Mouse (Mus musculus): Measurements from ENCODE around the gene C8g. TPM values are rescaled to one million over a fixed set of nuclear protein-coding genes. Genes with fewer than 3 reads are reported as not detected.

C8g gene
- polyA plus RNA-seq, 1 experiment from 2014 or later, result 6.3 TPM

DNA sequence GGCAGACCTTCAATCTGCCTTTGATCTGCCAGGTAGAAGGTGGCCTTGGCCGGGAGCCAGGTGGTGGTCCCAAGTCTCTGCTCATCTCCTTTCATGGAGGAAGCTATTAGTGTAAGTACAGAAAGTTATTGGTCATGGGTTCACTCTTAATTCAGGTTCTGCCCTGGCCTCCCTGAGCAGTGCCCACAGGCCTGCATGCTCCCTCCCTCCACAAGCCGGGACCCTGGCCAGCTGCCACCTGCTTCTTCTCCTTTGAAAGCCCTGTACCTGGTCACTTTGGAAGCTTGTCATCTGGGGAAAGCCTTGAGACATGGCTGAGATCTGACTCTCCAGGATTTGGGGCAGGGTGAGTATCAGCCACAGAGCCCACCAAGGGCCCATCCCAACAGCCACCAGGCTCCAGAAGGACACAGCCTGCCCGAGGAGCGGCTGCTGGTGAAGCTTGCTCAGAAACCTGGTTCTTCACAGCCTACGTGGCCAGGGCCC, 8.0 kb downstream of the C8g start, which contains the start of gene Lcn12:
TSS of gene Lcn12 (minus strand) at position 436 of the 486 bp plus-strand sequence.
- 89% methylated on average over 5 of the region's 5 CpGs for WGBS
- H3K27me3 ChIP-seq (ENCODE audit: poor library complexity, severe bottlenecking), result no peaks in the 10 kb centered on the region
- H3K9me3 ChIP-seq, result no peaks in the 10 kb centered on the region
- no peak within 1 kb of the TSS for H3K4me3 ChIP-seq
- H3K27ac ChIP-seq, result no peak within 1 kb of the TSS
- DNase-seq (ENCODE audit: extremely low spot score, low spot score), result no peak
- no peaks in the 10 kb centered on the region for H3K36me3 ChIP-seq (replicated peaks)
- peaks cover 10% of the 10 kb centered on the region for H3K4me1 ChIP-seq

DNA sequence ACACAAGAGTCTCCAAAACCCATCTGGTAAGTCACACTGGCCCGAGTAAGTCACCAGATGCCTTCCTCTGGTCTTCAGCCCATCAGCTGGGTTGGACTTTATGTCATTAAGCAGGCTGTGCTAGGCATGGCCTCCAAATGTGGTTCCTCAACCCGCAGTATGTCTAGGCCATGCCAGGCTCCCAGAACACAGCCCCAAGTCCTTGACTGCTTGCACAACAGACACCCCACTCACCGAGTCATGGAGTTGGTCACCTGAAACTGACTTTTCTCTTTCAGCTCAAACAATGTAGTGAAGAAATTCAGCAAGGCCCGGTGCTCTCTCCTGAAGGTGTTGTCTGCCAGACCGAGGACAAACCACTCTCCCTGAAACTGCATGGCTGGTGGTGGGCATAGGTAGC, 8.5 kb downstream of the C8g start:
- no peaks in the 10 kb centered on the region for H3K27me3 ChIP-seq (ENCODE audit: poor library complexity, severe bottlenecking)
- peaks cover 7% of the 10 kb centered on the region for H3K4me1 ChIP-seq
- H3K4me3 ChIP-seq, result no peak overlapping the region
- no peak overlapping the region for H3K27ac ChIP-seq
- no peak for DNase-seq (ENCODE audit: extremely low spot score, low spot score)
- 86% methylated on average over 5 of the region's 5 CpGs for WGBS
- H3K9me3 ChIP-seq, result no peaks in the 10 kb centered on the region
- no peaks in the 10 kb centered on the region for H3K36me3 ChIP-seq (replicated peaks)

DNA sequence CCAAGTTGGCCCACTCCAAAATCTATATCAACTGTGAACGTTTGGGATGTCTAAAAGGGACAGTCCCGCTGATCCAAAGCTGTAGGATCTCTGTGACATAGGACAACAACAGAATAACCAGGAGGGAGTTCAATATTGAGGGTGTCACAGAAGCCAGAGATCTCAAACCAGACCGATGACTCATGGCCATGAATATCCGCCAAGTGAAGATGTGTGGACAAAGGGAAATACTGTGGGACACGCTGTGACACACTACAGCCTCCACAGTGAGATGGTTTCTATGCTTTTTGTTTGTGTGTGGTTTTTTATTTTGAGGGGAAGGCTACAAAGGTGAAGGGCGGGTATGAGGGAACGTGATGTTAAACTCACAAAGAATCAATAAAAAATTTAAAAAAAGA, 12.8 kb downstream of the C8g start:
- H3K9me3 ChIP-seq, result no peaks in the 10 kb centered on the region
- WGBS, result 85% methylated on average over 7 of the region's 7 CpGs
- H3K4me1 ChIP-seq, result no peaks in the 10 kb centered on the region
- no peaks in the 10 kb centered on the region for H3K36me3 ChIP-seq (replicated peaks)
- no peak overlapping the region for H3K27ac ChIP-seq
- no peak for DNase-seq (ENCODE audit: extremely low spot score, low spot score)
- H3K27me3 ChIP-seq (ENCODE audit: poor library complexity, severe bottlenecking), result no peaks in the 10 kb centered on the region
- no peak overlapping the region for H3K4me3 ChIP-seq

GRCm38 (mm10) chr2:25487965-25488670, 13.4 kb downstream of the C8g start:
- Histone ChIP-seq H3K9me3 (no peaks in the 10 kb centered on the region), H3K4me1 (no peaks in the 10 kb centered on the region), H3K4me3 (no peak overlapping the region), H3K27ac (no peak overlapping the region), H3K36me3 (replicated peaks) (no peaks in the 10 kb centered on the region), H3K27me3 (ENCODE audit: poor library complexity, severe bottlenecking) (no peaks in the 10 kb centered on the region)
- DNase-seq (ENCODE audit: extremely low spot score, low spot score), result no peak
- WGBS, result 85% methylated on average over 6 of the region's 6 CpGs

DNA sequence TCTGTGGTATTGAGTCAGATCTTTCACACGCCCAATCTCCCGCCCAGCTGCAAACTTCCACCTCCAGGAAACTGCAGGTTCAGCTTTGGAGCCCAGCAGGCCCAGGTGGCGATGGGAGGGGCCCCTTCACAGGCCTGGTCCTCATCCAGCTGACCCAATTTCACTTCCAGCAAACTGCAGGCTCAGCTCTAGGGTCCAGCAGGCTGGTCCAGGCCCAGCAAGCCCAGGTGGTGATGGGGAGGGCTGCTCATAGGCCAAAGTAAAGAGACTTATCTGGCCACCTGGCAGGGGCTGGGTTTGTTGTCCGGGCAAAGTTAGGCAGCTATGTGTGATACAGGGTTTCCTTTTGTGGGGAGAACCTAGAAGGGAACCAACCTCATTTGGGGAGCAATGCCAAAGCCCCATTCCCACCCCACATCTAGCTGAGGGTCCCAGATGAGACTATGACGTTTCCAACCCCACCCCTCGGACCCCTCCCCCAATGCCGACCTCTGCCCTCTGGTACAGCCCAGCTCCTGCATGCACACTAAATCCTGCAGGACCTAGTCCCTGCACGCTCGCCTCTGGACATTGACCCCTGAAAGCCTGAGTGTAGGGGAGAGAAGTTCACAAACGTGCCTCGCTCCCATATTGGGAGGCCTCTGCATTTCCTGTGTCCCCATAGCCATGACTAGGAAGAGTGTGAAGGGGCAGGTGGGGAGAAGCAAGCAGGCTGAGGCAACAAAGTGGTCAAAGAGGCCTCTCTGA, 16.4 kb downstream of the C8g start:
- no peaks in the 10 kb centered on the region for H3K4me1 ChIP-seq
- DNase-seq (ENCODE audit: extremely low spot score, low spot score), result no peak
- no peaks in the 10 kb centered on the region for H3K27me3 ChIP-seq (ENCODE audit: poor library complexity, severe bottlenecking)
- 75% methylated on average over 11 of the region's 11 CpGs for WGBS
- no peaks in the 10 kb centered on the region for H3K9me3 ChIP-seq
- no peak overlapping the region for H3K27ac ChIP-seq
- no peaks in the 10 kb centered on the region for H3K36me3 ChIP-seq (replicated peaks)
- H3K4me3 ChIP-seq, result no peak overlapping the region

- WGBS, result 28% methylated on average over 7 of the region's 7 CpGs
- no peak overlapping the region for H3K27ac ChIP-seq
- no peaks in the 10 kb centered on the region for H3K27me3 ChIP-seq (ENCODE audit: poor library complexity, severe bottlenecking)
- no peaks in the 10 kb centered on the region for H3K9me3 ChIP-seq
- no peaks in the 10 kb centered on the region for H3K36me3 ChIP-seq (replicated peaks)
- H3K4me3 ChIP-seq, result no peak overlapping the region
- H3K4me1 ChIP-seq, result no peaks in the 10 kb centered on the region
- DNase-seq (ENCODE audit: extremely low spot score, low spot score), result no peak
Measured at GRCm38 (mm10) chr2:25482969-25483368, 18.6 kb downstream of the C8g start.

DNA sequence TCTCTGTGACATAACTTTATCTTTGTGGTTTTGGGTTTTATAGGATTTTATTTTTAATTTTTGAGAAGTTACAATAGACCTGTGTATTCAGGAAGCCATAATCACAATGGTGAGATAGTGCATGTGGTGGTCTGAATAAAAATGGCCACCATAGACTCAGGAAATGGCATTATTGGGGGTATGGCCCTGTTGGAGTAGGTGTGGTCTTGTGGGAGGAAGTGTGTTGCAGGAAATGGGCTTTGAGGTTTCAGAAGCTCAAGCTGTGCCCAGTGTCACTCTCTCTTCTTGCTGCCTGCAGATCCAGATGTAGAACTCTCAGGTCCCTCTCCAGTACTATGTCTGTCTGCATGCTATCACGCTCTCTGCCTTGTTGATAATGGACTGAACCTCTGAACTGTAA, 21.0 kb downstream of the C8g start:
- H3K36me3 ChIP-seq (replicated peaks), result no peaks in the 10 kb centered on the region
- whole genome bisulfite sequencing, result 97% methylated on average over 1 of the region's 1 CpGs

GRCm38 (mm10) chr2:25479551-25480311, 21.8 kb downstream of the C8g start:
- no peaks in the 10 kb centered on the region for H3K9me3 ChIP-seq
- H3K27me3 ChIP-seq (ENCODE audit: poor library complexity, severe bottlenecking), result no peaks in the 10 kb centered on the region
- no peak for DNase-seq (ENCODE audit: extremely low spot score, low spot score)
- H3K4me3 ChIP-seq, result no peak overlapping the region
- no peak overlapping the region for H3K27ac ChIP-seq
- 82% methylated on average over 10 of the region's 10 CpGs for WGBS
- no peaks in the 10 kb centered on the region for H3K36me3 ChIP-seq (replicated peaks)
- H3K4me1 ChIP-seq, result no peaks in the 10 kb centered on the region

More for the DNA sequence above, 21.0 kb downstream of the C8g start:
- H3K4me3 ChIP-seq, result no peak overlapping the region
- no peaks in the 10 kb centered on the region for H3K9me3 ChIP-seq
- no peak overlapping the region for H3K27ac ChIP-seq
- H3K4me1 ChIP-seq, result no peaks in the 10 kb centered on the region
- no peaks in the 10 kb centered on the region for H3K27me3 ChIP-seq (ENCODE audit: poor library complexity, severe bottlenecking)
- DNase-seq (ENCODE audit: extremely low spot score, low spot score), result no peak

GRCm38 (mm10) chr2:25477967-25478675, 23.4 kb downstream of the C8g start:
- Histone ChIP-seq H3K4me1 (no peaks in the 10 kb centered on the region), H3K4me3 (no peak overlapping the region), H3K27ac (no peak overlapping the region), H3K27me3 (ENCODE audit: poor library complexity, severe bottlenecking) (no peaks in the 10 kb centered on the region), H3K9me3 (no peaks in the 10 kb centered on the region), H3K36me3 (replicated peaks) (no peaks in the 10 kb centered on the region)
- DNase-seq (ENCODE audit: extremely low spot score, low spot score), result no peak
- 87% methylated on average over 3 of the region's 3 CpGs for WGBS

DNA sequence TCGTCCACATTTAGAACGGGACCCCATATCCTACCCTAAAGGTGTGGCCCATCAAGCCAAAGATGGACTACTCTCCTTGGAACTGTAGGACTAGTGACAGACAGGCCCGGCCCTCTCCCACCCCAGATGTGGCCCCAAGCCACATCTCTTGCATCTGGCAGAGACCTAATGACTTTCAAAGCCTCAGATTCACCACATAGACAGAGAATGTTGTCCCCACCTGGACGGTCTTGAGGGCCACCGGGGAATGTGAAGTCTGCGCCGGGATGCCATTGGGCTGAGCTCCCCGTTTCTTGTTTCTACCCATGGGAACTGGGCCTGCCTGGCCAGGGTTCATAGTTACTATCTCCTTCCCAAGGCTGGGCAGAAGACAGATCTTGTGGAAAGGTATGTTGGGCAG, 24.0 kb downstream of the C8g start:
- no peak overlapping the region for H3K4me3 ChIP-seq
- H3K27ac ChIP-seq, result no peak overlapping the region
- no peaks in the 10 kb centered on the region for H3K36me3 ChIP-seq (replicated peaks)
- DNase-seq (ENCODE audit: extremely low spot score, low spot score), result no peak
- H3K9me3 ChIP-seq, result no peaks in the 10 kb centered on the region
- H3K27me3 ChIP-seq (ENCODE audit: poor library complexity, severe bottlenecking), result no peaks in the 10 kb centered on the region
- H3K4me1 ChIP-seq, result no peaks in the 10 kb centered on the region
- WGBS, result 92% methylated on average over 8 of the region's 8 CpGs

DNA sequence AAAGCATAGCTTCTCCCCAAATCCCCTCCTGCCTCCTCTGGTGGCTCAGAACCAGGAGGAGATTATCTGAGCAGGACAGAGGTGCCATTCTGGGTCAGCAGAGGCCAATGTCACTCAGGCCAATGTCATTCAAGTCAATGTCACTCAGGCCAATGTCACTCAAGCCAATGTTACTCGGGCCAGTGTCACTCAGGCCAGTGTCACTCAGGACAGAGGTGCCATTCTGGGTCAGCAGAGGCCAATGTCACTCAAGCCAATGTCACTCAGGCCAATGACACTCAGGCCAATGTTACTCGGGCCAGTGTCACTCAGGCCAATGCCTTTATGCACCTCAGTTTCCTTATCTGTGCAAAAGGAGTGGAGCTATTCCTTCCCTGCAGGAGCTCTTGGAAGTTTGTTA, 29.0 kb downstream of the C8g start:
- no peaks in the 10 kb centered on the region for H3K36me3 ChIP-seq (replicated peaks)
- H3K27me3 ChIP-seq (ENCODE audit: poor library complexity, severe bottlenecking), result no peaks in the 10 kb centered on the region; the same call in 1 of the 2 replicates
- H3K4me1 ChIP-seq, result peaks cover 7% of the 10 kb centered on the region
- H3K27ac ChIP-seq, result no peak overlapping the region
- DNase-seq (ENCODE audit: extremely low spot score, low spot score), result no peak
- 83% methylated on average over 2 of the region's 2 CpGs for WGBS
- H3K9me3 ChIP-seq, result no peaks in the 10 kb centered on the region
- no peak overlapping the region for H3K4me3 ChIP-seq

- WGBS, result 70% methylated on average over 6 of the region's 6 CpGs
- Histone ChIP-seq H3K4me1 (peaks cover 31% of the 10 kb centered on the region), H3K4me3 (no peak within 1 kb of the TSS), H3K27ac (no peak within 1 kb of the TSS; the same call in 1 of the 2 replicates), H3K36me3 (replicated peaks) (no peaks in the 10 kb centered on the region), H3K9me3 (no peaks in the 10 kb centered on the region), H3K27me3 (ENCODE audit: poor library complexity, severe bottlenecking) (no peaks in the 10 kb centered on the region; the same call in 1 of the 2 replicates)
- no peak for DNase-seq (ENCODE audit: extremely low spot score, low spot score)
Measured at GRCm38 (mm10) chr2:25469969-25470368, 31.6 kb downstream of the C8g start, which contains the start of gene Ptgds. TSS of gene Ptgds (minus strand) at chr2:25470046.
